Mouse (Mus musculus) heart, embryonic 14.5 days (tissue): ENCODE data around the gene Dst. TPM values are rescaled to one million over a fixed set of nuclear protein-coding genes. Genes with fewer than 3 reads are reported as not detected.

Source experiments
- ATAC-seq: fragments of 200-750 bp; cut with Nextera tagmentation; 2 replicates; pipeline ENCODE4 v1.8.0; 2017; ENCODE audit warnings: low read depth, moderate TSS enrichment; ENCODE audit not compliant: insufficient number of reproducible peaks, insufficient read depth, low FRiP score
- H3K27ac ChIP-seq, 2 experiments: fragments of 200-500 bp in 1 of 2; fragments of 300-500 bp in 1 of 2; sonication (generic) in 1 of 2; replicated peaks in 1 of 2; 2 replicates each; pipeline ENCODE4 v1.5.1; 2012 to 2014; ENCODE audit warnings: low read depth in 2 of 2, low read length in 2 of 2, control low read depth in 1 of 2, mild to moderate bottlenecking in 1 of 2, mixed read lengths in 1 of 2; ENCODE audit not compliant: control insufficient read depth in 1 of 2, insufficient read depth in 1 of 2
- H3K27me3 ChIP-seq: fragments of 300-500 bp; sonication (generic); 2 replicates; pipeline ENCODE4 v1.6.1; 2014; ENCODE audit warnings: mild to moderate bottlenecking, low read length, control low read depth; ENCODE audit not compliant: control insufficient read depth, insufficient read depth
- H3K36me3 ChIP-seq: fragments of 300-500 bp; sonication (generic); 2 replicates; pipeline ENCODE4 v1.6.1; 2014; ENCODE audit warnings: mild to moderate bottlenecking, control low read depth, low read length, mixed read lengths; ENCODE audit not compliant: control insufficient read depth, insufficient read depth
- H3K4me1 ChIP-seq, 2 experiments: fragments of 200-500 bp in 1 of 2; fragments of 300-500 bp in 1 of 2; sonication (generic) in 1 of 2; 2 replicates each; pipeline ENCODE4 v1.6.1; 2012 to 2014; ENCODE audit warnings: low read length in 2 of 2, control low read depth in 1 of 2, mixed read lengths in 1 of 2; ENCODE audit not compliant: control insufficient read depth in 2 of 2, insufficient read depth in 2 of 2
- H3K4me2 ChIP-seq: fragments of 300-500 bp; sonication (generic); 2 replicates; pipeline ENCODE4 v1.6.1; 2014; ENCODE audit warnings: mild to moderate bottlenecking, low read length
- H3K4me3 ChIP-seq, 2 experiments: fragments of 200-500 bp in 1 of 2; fragments of 300-500 bp in 1 of 2; sonication (generic) in 1 of 2; 2 replicates each; pipeline ENCODE4 v1.5.1; 2012 to 2014; ENCODE audit warnings: low read length in 2 of 2, mild to moderate bottlenecking in 2 of 2, control low read depth in 1 of 2, low read depth in 1 of 2, moderate library complexity in 1 of 2; ENCODE audit not compliant: control insufficient read depth in 1 of 2, insufficient read depth in 1 of 2
- H3K9ac ChIP-seq: fragments of 300-500 bp; sonication (generic); 2 replicates; pipeline ENCODE4 v1.6.1; 2014; ENCODE audit warnings: mild to moderate bottlenecking, low read length
- H3K9me3 ChIP-seq: fragments of 300-500 bp; sonication (generic); 2 replicates; pipeline ENCODE4 v1.6.1; 2016; ENCODE audit warnings: low read length, control low read depth; ENCODE audit not compliant: control insufficient read depth
- WGBS: fragments of 180-500 bp; shearing (Covaris S2); extraction: QIAGEN DNeasy Blood & Tissue Kit; methylation state at CpG from one replicate; pipeline ENCODE4 v1.1.7; 2014; 5-methylcytosine and 5-hydroxymethylcytosine counted together
- polyA plus RNA-seq: library from polyadenylated mRNA; unstranded; fragments of >200 nt; fragmentation: Nextera tagmentation; extraction: Ambion mirVana; gene quantifications from 2 replicates; pipeline ENCODE4 v1.2.1, GENCODE M21; 2014

The Dst gene
- polyA plus RNA-seq, 1 experiment from 2014 or later, result 38.6 TPM

GRCm38 (mm10) chr1:34182406-34183249, 274.6 kb downstream of the Dst start:
- 79% methylated on average over 24 of the region's 24 CpGs for WGBS
- Histone ChIP-seq H3K4me3 (no peak overlapping the region), H3K4me2 (no peak overlapping the region), H3K27ac (no peak overlapping the region), H3K4me1 (no peaks in the 10 kb centered on the region), H3K36me3 (peaks cover 76% of the 10 kb centered on the region), H3K27me3 (no peaks in the 10 kb centered on the region), H3K9ac (no peak overlapping the region), H3K9me3 (no peaks in the 10 kb centered on the region)
- no peak for ATAC-seq

GRCm38 (mm10) chr1:34183250-34183926, 275.4 kb downstream of the Dst start:
- H3K27ac ChIP-seq, result no peak overlapping the region
- H3K36me3 ChIP-seq, result peaks cover 76% of the 10 kb centered on the region
- no peak overlapping the region for H3K9ac ChIP-seq
- H3K9me3 ChIP-seq, result no peaks in the 10 kb centered on the region
- no peak overlapping the region for H3K4me2 ChIP-seq
- no peaks in the 10 kb centered on the region for H3K27me3 ChIP-seq
- no peak overlapping the region for H3K4me3 ChIP-seq
- WGBS, result 92% methylated on average over 12 of the region's 12 CpGs
- no peak for ATAC-seq
- H3K4me1 ChIP-seq, result no peaks in the 10 kb centered on the region

- no peak overlapping the region for H3K27ac ChIP-seq
- H3K4me1 ChIP-seq, result no peaks in the 10 kb centered on the region
- H3K4me2 ChIP-seq, result no peak overlapping the region
- no peak overlapping the region for H3K4me3 ChIP-seq
- ATAC-seq, result peak; percentile 26; the same call in 1 of the 2 replicates
- H3K9me3 ChIP-seq, result no peaks in the 10 kb centered on the region
- 27% methylated on average over 6 of the region's 6 CpGs for WGBS
- no peaks in the 10 kb centered on the region for H3K27me3 ChIP-seq
- H3K9ac ChIP-seq, result no peak overlapping the region
- H3K36me3 ChIP-seq, result peaks cover 76% of the 10 kb centered on the region
Measured at GRCm38 (mm10) chr1:34184266-34184665, 276.2 kb downstream of the Dst start.

- no peak overlapping the region for H3K27ac ChIP-seq
- peaks cover 76% of the 10 kb centered on the region for H3K36me3 ChIP-seq
- H3K9ac ChIP-seq, result no peak overlapping the region
- 85% methylated on average over 6 of the region's 6 CpGs for WGBS
- no peak overlapping the region for H3K4me2 ChIP-seq
- H3K9me3 ChIP-seq, result no peaks in the 10 kb centered on the region
- no peak overlapping the region for H3K4me3 ChIP-seq
- no peak for ATAC-seq
- no peaks in the 10 kb centered on the region for H3K4me1 ChIP-seq
- H3K27me3 ChIP-seq, result no peaks in the 10 kb centered on the region
Measured at GRCm38 (mm10) chr1:34186033-34186432, 278.0 kb downstream of the Dst start.

GRCm38 (mm10) chr1:34187501-34187900, 279.5 kb downstream of the Dst start:
- peaks cover 76% of the 10 kb centered on the region for H3K36me3 ChIP-seq
- 60% methylated on average over 5 of the region's 5 CpGs for WGBS

GRCm38 (mm10) chr1:34188721-34189236, 280.8 kb downstream of the Dst start:
- Histone ChIP-seq H3K9me3 (no peaks in the 10 kb centered on the region), H3K36me3 (peaks cover 80% of the 10 kb centered on the region), H3K9ac (no peak overlapping the region), H3K4me2 (no peak overlapping the region), H3K27ac (peak overlapping the region in 1 of 2 experiments; percentile 35; a peak in 1 of 4 replicates), H3K27me3 (no peaks in the 10 kb centered on the region), H3K4me3 (no peak overlapping the region), H3K4me1 (no peaks in the 10 kb centered on the region)
- 85% methylated on average over 16 of the region's 16 CpGs for WGBS
- no peak for ATAC-seq

More at GRCm38 (mm10) chr1:34187501-34187900, 279.5 kb downstream of the Dst start:
- H3K27ac ChIP-seq, result no peak overlapping the region
- no peak overlapping the region for H3K9ac ChIP-seq
- H3K4me2 ChIP-seq, result no peak overlapping the region
- ATAC-seq, result no peak
- H3K4me3 ChIP-seq, result no peak overlapping the region
- no peaks in the 10 kb centered on the region for H3K9me3 ChIP-seq
- no peaks in the 10 kb centered on the region for H3K4me1 ChIP-seq
- H3K27me3 ChIP-seq, result no peaks in the 10 kb centered on the region

GRCm38 (mm10) chr1:34189318-34189717, 281.3 kb downstream of the Dst start:
- WGBS, result 46% methylated on average over 14 of the region's 14 CpGs
- no peak for ATAC-seq
- H3K36me3 ChIP-seq, result peaks cover 86% of the 10 kb centered on the region

More at GRCm38 (mm10) chr1:34189318-34189717, 281.3 kb downstream of the Dst start:
- Histone ChIP-seq H3K27me3 (no peaks in the 10 kb centered on the region), H3K27ac (peak overlapping the region; percentile 0 to 35; a peak in 2 of 4 replicates), H3K4me1 (no peaks in the 10 kb centered on the region), H3K4me3 (no peak overlapping the region), H3K9ac (no peak overlapping the region), H3K4me2 (no peak overlapping the region), H3K9me3 (no peaks in the 10 kb centered on the region)
